Mouse (Mus musculus) activated CD4-positive, CD25-positive, alpha-beta regulatory T cell, adult 9 weeks (primary cell): Measurements from ENCODE around the gene Rassf1. TPM values are rescaled to one million over a fixed set of nuclear protein-coding genes. Genes with fewer than 3 reads are reported as not detected.

Source experiments
- polyA plus RNA-seq: library from polyadenylated mRNA; unstranded; fragments of 100-300 nt; shearing (Covaris generic); gene quantifications from one replicate; pipeline ENCODE4 v1.2.1, GENCODE M21; 2017

The Rassf1 gene
- 88.1 TPM for polyA plus RNA-seq

DNA sequence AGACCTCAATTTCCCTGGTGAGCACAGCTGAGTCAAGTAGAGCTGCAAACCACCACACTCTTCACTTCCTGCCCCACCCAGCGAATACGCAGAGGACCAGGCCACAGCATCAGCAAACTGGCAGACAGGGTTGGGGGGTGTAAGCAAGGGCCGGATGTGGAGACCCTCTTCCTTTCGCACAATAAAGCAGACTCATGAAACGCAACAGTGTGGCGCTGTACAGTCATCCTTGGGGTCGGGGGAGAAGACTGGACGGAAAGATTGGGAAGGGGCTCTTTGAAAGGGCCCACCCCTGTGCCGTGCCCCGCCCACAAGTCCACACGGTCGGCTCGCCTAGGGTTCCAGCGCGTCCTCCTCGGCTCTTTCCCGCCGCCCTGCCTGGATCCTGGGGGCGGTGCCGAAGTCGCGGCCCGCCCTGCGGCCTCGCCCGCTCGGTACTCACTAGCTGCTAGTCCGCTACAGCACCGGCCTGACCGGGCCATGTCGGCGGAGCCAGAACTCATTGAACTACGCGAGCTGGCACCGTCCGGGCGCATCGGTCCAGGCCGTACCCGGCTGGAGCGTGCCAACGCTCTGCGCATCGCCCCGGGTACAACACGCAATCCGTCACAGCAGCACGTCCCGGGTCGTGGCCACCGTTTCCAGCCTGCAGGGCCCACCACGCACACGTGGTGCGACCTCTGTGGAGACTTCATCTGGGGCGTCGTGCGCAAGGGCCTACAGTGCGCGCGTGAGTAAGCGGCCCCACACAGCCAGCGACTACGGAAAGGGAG, at the start of gene Rassf1:
TSS of gene Rassf1 (plus strand) at position 439 of the 773 bp plus-strand sequence.

DNA sequence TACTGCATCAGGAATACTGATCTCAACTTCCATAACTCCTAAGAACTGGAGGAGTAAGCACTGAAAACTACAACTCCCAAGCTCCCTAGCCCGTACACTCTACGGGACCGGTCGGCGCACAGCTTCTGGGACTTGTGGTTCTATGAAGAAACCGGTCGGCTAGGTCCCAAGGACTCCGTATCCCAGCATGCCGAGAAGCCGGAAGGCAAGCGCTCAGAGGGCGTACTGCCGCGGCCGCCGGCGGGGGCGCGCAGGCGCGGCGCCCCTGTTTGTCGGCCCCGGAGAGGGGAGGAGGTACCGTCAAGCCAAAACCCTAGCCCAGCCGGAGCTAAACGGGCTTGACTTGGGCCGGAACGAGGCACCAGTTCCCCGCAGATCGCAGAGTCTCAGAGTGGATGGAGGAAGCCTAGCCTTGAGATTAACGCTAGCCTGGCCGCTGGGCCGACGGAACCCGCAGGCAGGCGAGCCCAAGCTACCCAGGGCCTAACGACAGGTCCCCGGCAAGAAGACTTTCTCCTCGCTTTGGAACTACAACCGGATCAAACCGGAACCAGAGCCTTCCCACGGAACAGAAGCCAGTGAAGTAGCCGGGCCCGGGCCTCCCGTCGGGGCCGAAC, 17.5 kb upstream of the Rassf1 start, which contains the start of gene Tmem115:
TSS of gene Tmem115 (plus strand) at position 155 of the 617 bp plus-strand sequence.

DNA sequence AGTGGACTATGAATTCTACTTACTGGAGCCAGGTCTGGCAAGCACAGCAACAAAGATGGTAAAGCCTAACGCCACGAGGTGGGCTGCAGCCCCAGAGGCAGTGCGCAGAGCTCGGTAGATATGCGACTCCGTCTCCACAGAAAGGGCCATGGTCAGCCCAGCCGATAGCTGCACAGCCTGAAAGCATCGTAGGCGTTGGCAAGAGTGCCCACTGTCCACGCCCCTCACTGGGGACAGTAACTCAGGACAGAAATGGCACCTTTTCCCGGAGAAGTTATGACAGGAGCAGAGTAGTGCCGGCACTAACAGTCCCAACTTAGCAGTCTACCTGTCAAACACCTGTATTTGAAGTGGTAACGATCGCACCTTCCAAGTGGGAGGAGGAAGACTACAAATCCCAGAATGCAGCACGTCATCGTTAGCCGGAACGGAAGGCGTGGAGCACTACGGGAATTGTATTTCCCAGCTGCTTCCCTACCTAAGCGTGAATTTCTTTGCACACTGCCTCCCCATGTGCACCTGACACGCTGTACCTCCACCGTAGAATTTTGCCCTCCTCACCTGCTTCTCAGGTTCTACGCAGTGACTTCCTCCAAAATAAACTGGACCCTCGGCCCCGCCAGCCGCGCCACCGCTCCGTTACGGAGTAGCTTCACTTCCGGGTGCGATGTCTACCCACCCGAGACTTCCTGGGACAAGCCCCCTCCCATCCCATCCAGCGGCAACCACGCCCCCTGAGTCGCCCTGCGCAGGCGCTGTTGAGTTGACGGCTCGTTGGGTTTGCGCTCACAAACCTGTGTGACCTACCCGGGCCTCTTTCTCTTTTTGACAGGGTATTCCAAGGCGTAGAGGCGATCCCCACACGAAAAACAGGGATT, 9.6 kb upstream of the Rassf1 start, which contains the start of the genes Cyb561d2 and Nprl2:
TSS of gene Cyb561d2 (minus strand) at position 720 of the 878 bp plus-strand sequence.
TSS of gene Nprl2 (plus strand) at position 753 of the 878 bp plus-strand sequence.

DNA sequence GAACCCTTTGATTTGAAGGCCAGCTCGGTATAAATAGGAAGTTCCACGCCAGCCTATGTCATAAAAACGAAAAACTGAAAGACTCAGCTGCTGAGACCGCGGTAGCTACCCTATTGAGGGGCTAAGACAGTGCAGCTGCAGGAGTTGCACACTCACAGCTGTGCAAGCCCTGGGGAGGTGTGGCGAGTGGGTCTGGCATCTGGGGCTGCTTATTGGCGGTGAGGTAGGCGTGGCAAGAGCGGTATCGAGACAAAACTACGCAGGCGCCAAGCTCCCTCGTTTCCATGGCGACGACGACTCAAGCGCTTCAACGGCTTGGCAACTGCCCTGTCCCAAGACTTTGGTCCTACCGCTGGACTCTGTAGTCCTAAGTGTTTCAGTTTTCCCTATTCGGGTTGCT, 4.3 kb upstream of the Rassf1 start, which contains the start of gene Zmynd10:
TSS of gene Zmynd10 (plus strand) at position 273 of the 400 bp plus-strand sequence.

DNA sequence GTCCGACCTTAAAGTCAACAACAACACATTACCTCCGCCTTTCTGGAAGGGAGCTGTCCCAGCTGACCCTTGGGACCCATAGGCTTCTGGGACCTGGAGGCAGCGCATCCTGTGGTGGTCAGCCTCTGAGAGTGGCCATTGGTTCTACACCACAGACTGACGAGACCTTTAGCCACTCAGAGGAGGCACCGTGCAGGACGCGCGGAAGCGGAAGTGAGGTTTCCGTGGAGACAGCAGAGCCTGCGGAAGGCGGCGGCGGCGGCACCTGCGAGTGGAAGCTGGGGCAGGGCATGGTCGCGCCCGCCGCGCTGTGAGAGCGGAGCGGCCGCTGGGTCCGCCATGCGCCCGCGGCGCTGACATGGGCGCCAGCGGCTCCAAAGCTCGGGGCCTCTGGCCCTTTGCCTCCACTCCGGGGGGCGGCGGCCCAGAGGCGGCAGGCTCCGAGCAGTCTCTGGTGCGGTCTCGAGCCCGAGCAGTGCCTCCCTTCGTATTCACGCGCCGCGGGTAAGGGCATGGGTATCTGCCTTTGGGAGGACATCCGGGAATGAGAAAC, 11.8 kb downstream of the Rassf1 start, which contains the start of gene Tusc2:
TSS of gene Tusc2 (plus strand) at position 227 of the 553 bp plus-strand sequence.

DNA sequence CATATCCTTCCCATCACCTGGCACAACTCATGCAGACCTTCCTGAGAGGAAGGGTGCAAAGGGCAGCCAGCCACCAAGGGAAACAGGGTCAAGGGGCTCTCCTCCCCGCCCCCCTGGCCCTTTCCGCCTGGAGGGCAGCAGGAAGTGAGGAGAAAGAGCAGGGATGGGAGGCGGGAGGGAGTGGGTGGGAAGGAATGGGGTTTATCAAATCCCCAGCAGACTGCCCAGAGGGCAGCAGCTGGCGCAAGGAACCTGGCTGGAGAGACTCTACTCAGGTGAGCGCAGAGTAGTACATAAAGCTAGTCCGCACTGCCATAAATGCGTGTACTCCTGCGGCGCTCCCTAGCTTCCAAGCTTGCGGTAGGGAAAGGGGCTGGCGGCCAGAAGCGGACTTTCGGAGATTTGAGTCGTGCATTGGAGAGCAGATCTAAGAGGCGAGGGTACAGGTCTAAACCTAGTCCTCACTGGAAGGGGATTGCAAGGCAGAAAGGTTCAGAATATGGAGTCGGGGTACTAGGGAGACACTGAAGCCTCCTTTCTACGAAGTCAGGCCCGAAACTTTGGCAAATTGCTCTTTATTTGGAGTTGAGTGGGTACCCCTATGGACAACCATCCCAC, 16.5 kb downstream of the Rassf1 start, which contains the start of gene Hyal2:
TSS of gene Hyal2 (plus strand) at position 244 of the 618 bp plus-strand sequence.

DNA sequence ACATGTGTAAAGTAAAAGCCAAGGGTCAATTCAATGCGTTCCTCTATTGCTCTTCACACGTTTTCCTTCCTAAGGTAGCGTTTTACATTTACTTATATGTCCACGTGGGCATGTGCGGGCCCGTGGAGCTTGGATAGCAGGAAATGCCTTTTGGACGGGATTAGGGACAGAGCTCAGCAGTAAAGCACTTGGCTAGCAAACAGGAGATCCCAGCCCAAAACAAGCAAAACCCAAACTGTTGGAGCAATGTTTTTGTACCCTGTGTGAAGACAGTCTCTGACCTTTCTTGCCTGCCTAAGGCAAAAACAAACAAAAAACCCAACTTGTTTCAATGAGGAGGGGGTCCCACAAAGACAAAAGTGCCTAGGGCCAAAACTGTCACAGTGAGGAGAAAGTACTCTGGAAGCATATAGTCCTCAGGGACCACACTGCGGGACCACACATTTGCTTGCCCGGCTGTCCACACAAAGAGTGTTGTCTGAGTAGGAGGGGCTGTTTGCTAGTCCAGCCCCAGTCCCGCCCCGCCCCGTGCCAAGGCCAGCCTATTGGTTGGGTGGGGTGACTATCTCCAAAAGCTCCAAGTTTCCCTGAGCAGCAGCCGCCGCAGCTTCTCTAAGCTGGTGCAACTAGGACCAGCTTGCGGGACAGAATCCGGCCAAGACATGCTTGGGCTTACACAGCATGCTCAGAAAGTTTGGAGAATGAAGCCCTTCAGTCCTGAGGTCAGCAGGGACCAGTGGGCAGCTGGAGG, 25.2 kb downstream of the Rassf1 start, which contains the start of gene Hyal1:
TSS of gene Hyal1 (plus strand) at position 571 of the 751 bp plus-strand sequence.

DNA sequence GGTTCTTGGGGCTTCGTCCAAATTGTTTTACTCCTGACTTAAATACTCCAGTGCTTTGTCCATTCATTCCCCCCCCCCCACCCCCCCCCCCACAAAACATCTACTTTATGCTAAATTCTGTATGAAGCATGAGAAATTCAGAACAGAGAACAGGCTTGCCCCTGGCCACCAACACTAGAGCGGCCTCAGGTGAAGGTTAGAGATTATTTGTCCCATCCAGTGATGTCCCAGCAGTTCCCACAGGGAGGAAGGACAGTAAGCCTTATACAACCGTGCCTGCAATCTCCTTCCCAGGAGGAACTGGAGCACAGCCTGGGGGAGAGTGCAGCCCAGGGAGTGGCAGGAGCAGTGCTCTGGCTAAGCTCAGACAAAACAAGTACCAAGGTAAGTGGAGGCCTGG, 27.2 kb downstream of the Rassf1 start, which contains the start of gene Naa80:
TSS of gene Naa80 (plus strand) at position 301 of the 400 bp plus-strand sequence.

DNA sequence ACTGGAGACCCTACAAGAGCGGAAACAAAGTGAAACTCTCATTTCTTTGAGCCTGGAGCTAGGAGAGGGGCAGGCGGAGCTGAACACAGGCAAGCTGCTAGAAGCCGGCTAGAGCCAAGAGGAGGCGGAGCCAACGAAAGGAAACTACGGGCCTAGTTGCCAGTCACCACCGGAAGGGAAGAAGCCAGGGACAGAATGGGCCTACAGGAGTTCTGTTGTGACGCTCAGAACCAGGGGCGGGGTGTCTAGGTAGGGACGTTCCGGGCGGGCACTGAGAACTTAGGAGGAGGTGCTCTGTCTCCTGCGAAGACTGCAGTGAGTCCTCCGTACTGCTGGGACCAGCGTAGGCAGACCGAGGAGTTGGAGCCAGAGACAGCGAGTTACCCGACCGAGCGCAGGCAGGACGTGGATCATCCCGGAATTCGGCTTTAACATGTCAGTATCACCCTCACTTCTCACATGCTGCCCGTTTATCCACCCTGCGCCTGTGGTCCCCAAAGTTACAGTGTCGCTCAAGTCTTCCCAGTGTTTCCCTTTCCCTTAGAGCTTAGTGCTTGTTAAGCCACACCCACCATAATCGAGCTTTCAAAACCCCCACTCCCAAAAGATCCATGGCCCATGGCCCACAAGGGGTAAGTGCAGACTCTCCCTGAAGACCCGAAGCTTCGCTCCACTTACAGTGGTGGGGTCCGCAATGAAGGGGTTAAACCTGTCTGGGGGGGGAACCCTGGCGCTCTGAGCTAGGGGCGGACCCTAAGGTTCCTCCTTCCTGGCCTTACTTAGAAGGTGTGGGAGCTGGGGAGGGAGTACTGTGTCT, 29.4 kb downstream of the Rassf1 start, which contains the start of gene Hyal3:
TSS of gene Hyal3 (plus strand) at position 318 of the 817 bp plus-strand sequence.

DNA sequence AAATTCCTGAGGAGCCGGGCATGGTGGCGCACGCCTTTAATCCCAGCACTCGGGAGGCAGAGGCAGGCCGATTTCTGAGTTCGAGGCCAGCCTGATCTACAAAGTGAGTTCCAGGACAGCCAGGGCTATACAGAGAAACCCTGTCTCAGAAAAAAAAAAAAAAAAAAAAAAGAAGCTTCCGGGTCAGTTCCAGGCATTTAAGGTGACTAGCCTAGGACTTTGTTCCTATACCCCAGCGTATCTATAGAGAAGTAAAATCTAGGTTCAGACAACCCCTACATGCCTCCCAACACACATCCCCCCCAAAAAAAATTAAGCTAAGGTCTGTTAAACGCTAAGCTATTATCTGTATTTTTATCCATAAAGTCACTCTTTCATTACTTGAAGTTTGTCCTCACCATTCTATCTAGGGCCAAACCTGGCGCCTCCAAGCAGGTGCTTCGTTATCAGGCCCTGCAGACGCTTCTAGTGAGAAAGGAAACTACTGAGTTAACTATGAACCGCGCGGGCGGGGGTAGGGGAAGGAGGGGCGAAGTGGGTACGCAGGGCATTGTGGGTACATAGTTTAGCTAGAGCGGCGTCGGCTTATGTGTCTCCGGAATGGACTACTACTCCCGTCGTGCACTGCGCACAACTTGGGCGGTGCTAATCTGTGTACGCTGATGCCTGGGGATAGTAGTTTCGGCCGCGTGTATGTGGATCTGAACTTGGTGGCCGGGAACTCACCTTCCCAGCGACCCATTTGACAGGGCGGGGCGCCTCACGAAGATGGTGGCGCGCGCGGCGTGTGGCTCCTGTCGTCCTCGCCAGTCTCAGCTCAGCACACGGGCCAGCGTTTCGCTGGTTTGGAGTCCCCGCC, 35.8 kb downstream of the Rassf1 start, which contains the start of gene Ifrd2:
TSS of gene Ifrd2 (plus strand) at position 669 of the 859 bp plus-strand sequence.

DNA sequence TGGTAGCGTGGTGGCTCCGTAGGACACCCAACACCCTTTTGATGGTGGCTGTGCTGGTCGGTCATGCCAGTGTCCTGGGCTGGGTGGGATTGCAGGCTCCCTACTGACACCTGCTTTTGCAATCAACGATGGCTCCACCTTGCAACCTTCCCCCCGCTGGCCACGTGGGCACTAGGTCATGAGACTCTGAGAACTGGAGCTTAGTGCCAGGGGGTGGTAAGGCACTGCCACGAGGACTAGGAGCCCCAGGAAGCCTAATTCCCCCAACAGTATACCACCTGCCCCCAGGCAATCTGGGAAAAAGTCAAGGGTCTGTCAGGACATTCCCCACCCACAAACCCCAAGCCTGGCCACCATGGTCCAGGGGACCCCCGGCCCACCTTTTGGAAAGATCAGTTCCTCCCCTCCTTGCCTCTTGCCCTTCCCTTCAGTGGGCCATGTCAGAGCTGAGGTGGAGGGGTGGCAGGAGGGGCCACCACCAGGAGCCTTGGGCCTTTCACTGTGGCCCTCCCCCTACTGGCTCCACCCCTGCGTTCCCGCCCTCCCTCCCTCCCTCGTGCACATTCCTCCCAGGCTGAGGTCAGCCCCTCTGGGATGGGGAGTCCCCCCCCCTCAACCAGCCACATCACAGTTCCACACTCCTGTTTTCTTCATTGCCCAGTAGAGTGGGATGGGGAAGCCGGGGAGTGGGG, 57.5 kb downstream of the Rassf1 start, which contains the start of gene Sema3b:
TSS of gene Sema3b (minus strand) at position 489 of the 692 bp plus-strand sequence.

Other genes with a start within 250 kb of the Rassf1 start
- gene Hemk1, start 213.2 kb upstream of the Rassf1 start, polyA plus RNA-seq = 33.8 TPM
- 2.6 TPM for gene 6430571L13Rik, start 211.0 kb upstream of the Rassf1 start, polyA plus RNA-seq
- 1.0 TPM for gene Cacna2d2, start 151.9 kb upstream of the Rassf1 start, polyA plus RNA-seq
- gene Tmem115, start 17.6 kb upstream of the Rassf1 start, polyA plus RNA-seq = 54.4 TPM
- gene Cyb561d2, start 9.4 kb upstream of the Rassf1 start, polyA plus RNA-seq = 66.6 TPM
- gene Nprl2, start 9.3 kb upstream of the Rassf1 start, polyA plus RNA-seq = 64.2 TPM
- gene Zmynd10, start 4.3 kb upstream of the Rassf1 start, polyA plus RNA-seq = 3.3 TPM
- gene Tusc2, start 11.7 kb downstream of the Rassf1 start, polyA plus RNA-seq = 9.4 TPM
- 16.6 TPM for gene Hyal2, start 16.4 kb downstream of the Rassf1 start, polyA plus RNA-seq
- gene Hyal1, start 25.4 kb downstream of the Rassf1 start, polyA plus RNA-seq = 6.5 TPM
- 23.5 TPM for gene Naa80, start 27.3 kb downstream of the Rassf1 start, polyA plus RNA-seq
- gene Hyal3, start 29.3 kb downstream of the Rassf1 start, polyA plus RNA-seq = 0.65 TPM
- 23.7 TPM for gene Ifrd2, start 36.1 kb downstream of the Rassf1 start, polyA plus RNA-seq
- not detected for gene Sema3b, start 57.7 kb downstream of the Rassf1 start, polyA plus RNA-seq
- 271 TPM for gene Gnai2, start 83.8 kb downstream of the Rassf1 start, polyA plus RNA-seq
- not detected for gene Slc38a3, start 118.0 kb downstream of the Rassf1 start, polyA plus RNA-seq
- gene Gnat1, start 128.2 kb downstream of the Rassf1 start, polyA plus RNA-seq = 0.50 TPM
- not detected for gene Sema3f, start 158.9 kb downstream of the Rassf1 start, polyA plus RNA-seq
- gene Rbm5, start 219.4 kb downstream of the Rassf1 start, polyA plus RNA-seq = 359 TPM